Mouse (Mus musculus): ENCODE measurements around the gene Tmem9.
A peak's percentile ranks its signal among the peaks of the same experiment; 100 is the strongest.

Tmem9 gene

GRCm38 (mm10) chr1:136030201-136030600 is 22.3 kb downstream of the Tmem9 start:
- DNase-seq (ENCODE audit: extremely low spot score, low read depth, low spot score), result no peak

- DNase-seq (ENCODE audit: extremely low spot score, low read depth, low spot score), result no peak
These were observed 23.7 kb downstream of the Tmem9 start for GRCm38 (mm10) chr1:136031697-136032096.

- no peak for DNase-seq (ENCODE audit: extremely low spot score, low read depth, low spot score)
These were observed 25.0 kb downstream of the Tmem9 start for GRCm38 (mm10) chr1:136032961-136033360.

- DNase-seq (ENCODE audit: extremely low spot score, low read depth, low spot score), result no peak
These were observed 31.0 kb downstream of the Tmem9 start for GRCm38 (mm10) chr1:136038746-136039538.

GRCm38 (mm10) chr1:136040452-136040851 is 32.5 kb downstream of the Tmem9 start:
- no peak for DNase-seq (ENCODE audit: extremely low spot score, low read depth, low spot score)

GRCm38 (mm10) chr1:136040874-136041273 is 32.9 kb downstream of the Tmem9 start:
- DNase-seq (ENCODE audit: extremely low spot score, low read depth, low spot score), result no peak

- no peak for DNase-seq (ENCODE audit: extremely low spot score, low read depth, low spot score)
These were observed 37.8 kb downstream of the Tmem9 start for GRCm38 (mm10) chr1:136045774-136046173.

- no peak for DNase-seq (ENCODE audit: extremely low spot score, low read depth, low spot score)
These were observed 39.5 kb downstream of the Tmem9 start for GRCm38 (mm10) chr1:136047432-136047831.

- DNase-seq (ENCODE audit: extremely low spot score, low read depth, low spot score), result no peak
These were observed 39.9 kb downstream of the Tmem9 start for GRCm38 (mm10) chr1:136047894-136048293.

- no peak for DNase-seq (ENCODE audit: extremely low spot score, low read depth, low spot score)
These were observed 42.5 kb downstream of the Tmem9 start, which contains the start of gene Ascl5 for GRCm38 (mm10) chr1:136050312-136051012. TSS of gene Ascl5 (plus strand) at chr1:136050804.

- no peak for DNase-seq (ENCODE audit: extremely low spot score, low read depth, low spot score)
These were observed 43.0 kb downstream of the Tmem9 start for GRCm38 (mm10) chr1:136051013-136051315.

GRCm38 (mm10) chr1:136051465-136051864 is 43.5 kb downstream of the Tmem9 start:
- peak; percentile 83 for DNase-seq (ENCODE audit: extremely low spot score, low read depth, low spot score)

- DNase-seq (ENCODE audit: extremely low spot score, low read depth, low spot score), result no peak
These were observed 44.6 kb downstream of the Tmem9 start, which contains the start of gene Cacna1s for GRCm38 (mm10) chr1:136052547-136052946. TSS of gene Cacna1s (plus strand) at chr1:136052750.

- DNase-seq (ENCODE audit: extremely low spot score, low read depth, low spot score), result no peak
These were observed 47.8 kb downstream of the Tmem9 start for GRCm38 (mm10) chr1:136055771-136056170.

GRCm38 (mm10) chr1:136058594-136058993 is 50.6 kb downstream of the Tmem9 start:
- no peak for DNase-seq (ENCODE audit: extremely low spot score, low read depth, low spot score)

- no peak for DNase-seq (ENCODE audit: extremely low spot score, low read depth, low spot score)
These were observed 53.3 kb downstream of the Tmem9 start for GRCm38 (mm10) chr1:136061041-136061789.

- no peak for DNase-seq (ENCODE audit: extremely low spot score, low read depth, low spot score)
These were observed 53.8 kb downstream of the Tmem9 start for GRCm38 (mm10) chr1:136061790-136062141.

- DNase-seq (ENCODE audit: extremely low spot score, low read depth, low spot score), result no peak
These were observed 56.0 kb downstream of the Tmem9 start for GRCm38 (mm10) chr1:136063991-136064390.

- no peak for DNase-seq (ENCODE audit: extremely low spot score, low read depth, low spot score)
These were observed 58.7 kb downstream of the Tmem9 start for GRCm38 (mm10) chr1:136066621-136067020.

- no peak for DNase-seq (ENCODE audit: extremely low spot score, low read depth, low spot score)
These were observed 59.6 kb downstream of the Tmem9 start for GRCm38 (mm10) chr1:136067579-136067978.

GRCm38 (mm10) chr1:136076086-136076485 is 68.1 kb downstream of the Tmem9 start:
- no peak for DNase-seq (ENCODE audit: extremely low spot score, low read depth, low spot score)

- no peak for DNase-seq (ENCODE audit: extremely low spot score, low read depth, low spot score)
These were observed 69.7 kb downstream of the Tmem9 start for GRCm38 (mm10) chr1:136077656-136078055.
